Mouse (Mus musculus) ovary, postnatal 36 days (tissue): ENCODE measurements around the gene Xntrpc.

Experiments used
- DNase-seq: peaks from one replicate; pipeline ENCODE4 v3.0.0; 2022; ENCODE audit warnings: low spot score, mixed read lengths

Gene Xntrpc

DNA sequence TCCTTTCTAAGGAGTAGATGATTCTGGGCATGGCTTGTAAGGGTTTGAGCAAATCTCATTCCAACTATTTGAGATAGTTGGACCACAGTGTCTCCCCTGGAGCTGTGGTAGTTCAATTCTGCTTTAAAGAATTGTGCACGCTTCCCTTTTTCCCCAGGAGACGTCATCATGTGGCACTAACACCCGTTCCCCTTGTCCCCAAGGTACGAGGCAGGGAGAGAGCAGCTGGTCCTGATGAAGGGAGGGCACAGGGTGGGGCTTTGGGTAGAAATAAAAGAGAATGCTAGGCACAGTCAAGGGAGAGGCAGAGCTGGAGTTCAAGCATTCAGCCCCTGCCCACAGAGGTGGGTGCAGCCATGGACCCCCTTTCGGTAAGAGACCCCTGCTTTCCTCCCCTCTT, 17.3 kb downstream of the Xntrpc start, which contains the start of gene Trpc2:
Trpc2 (plus strand) TSS at position 301 of the 400 bp plus-strand sequence.
- DNase-seq, result no peak

DNA sequence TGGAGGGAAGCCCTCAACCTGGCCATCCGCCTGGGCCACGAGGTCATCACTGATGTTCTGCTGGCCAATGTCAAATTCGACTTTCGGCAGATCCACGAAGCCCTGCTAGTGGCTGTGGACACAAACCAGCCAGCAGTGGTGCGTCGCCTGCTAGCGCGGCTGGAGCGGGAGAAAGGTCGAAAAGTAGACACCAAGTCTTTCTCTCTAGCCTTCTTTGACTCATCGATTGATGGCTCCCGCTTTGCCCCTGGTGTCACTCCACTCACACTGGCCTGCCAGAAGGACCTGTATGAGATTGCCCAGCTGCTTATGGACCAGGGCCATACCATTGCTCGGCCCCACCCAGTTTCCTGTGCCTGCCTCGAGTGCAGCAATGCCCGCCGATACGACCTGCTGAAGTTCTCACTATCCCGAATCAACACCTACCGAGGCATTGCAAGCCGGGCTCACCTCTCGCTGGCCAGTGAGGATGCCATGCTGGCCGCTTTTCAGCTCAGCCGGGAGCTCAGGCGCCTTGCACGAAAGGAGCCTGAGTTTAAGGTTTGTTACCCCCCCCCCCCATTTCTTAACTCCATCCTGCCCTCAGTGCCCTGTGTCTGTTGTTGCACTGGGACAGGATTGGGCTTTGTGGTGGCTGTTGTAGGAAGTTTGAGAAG, 18.7 kb downstream of the Xntrpc start:
- no peak for DNase-seq

DNA sequence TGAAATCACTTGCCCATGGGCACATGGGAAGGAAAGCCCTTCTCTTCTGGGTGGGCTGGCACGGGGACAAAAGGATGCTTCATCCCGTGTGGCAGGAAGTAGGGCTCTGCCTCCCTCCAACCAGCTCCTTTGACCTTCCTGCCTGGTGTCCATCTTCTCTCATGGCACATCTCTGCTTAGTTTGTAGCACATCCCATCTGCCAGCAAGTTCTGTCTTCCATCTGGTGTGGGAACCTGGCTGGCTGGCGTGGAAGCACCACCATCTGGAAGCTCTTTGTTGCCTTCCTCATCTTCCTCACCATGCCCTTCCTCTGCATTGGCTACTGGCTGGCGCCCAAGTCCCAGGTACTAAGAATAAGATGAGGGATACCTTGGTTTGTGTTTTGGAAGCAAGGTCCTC, 21.8 kb downstream of the Xntrpc start:
- DNase-seq, result no peak

DNA sequence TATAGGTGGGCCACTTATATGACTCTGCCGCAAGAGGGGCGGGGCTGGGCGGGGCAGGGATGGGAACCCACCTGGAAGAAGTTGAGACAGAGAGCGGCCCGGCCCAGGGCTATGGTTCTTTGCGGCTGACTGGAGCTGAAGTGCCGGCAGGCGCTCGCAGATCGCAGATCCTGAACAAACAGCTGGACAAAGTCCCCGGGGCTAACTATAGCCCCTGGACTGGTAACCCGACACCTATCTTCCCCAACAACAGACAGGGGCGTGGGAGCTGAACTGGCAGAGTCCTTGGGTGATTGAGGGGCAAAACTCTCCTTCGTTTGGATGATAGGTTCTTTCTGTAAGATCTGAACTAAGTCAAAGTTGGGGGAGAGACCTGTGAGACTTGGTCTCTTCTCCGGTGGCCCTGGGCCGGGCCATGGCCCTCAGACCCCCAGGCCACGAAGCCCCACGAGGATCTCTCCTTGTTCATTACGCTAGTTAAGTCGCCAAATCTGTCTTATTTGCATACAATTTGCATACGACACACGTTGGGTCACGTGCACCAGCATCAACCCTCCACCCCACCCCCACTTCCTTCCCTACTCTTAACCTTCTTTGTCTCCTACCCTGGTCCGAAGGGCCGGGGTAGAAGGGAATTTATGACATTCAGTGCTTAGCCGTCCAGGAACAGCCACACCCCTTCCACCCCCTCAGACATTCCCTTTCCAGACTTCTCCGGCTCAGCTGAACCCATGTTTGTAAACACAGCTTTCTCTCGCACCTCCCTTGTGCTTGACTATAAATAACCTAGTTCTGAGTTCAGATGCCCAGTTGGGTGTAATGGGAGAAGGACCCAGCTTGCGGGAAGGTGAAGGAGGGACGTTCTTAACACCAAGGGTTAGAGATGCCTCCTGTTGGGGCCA, 34.5 kb downstream of the Xntrpc start:
- no peak for DNase-seq

DNA sequence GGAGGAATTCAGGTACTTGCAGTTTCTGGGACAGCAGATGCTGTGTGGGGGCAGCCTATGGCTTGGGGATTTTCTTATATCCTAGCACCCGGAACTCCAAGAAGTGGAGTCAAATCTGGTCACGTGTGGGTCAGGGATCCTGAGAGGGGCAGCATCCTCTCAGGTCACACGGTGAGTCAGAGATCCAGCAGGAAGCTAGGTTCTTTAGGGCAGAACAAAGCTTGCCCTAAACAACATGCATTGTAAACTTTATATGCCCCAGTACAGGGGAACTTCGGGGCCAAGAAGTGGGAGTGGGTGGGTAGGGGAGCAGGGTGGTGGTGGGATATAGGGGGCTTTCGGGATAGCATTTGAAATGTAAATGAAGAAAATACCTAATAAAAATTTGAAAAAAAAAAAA, 35.4 kb downstream of the Xntrpc start:
- DNase-seq, result no peak

DNA sequence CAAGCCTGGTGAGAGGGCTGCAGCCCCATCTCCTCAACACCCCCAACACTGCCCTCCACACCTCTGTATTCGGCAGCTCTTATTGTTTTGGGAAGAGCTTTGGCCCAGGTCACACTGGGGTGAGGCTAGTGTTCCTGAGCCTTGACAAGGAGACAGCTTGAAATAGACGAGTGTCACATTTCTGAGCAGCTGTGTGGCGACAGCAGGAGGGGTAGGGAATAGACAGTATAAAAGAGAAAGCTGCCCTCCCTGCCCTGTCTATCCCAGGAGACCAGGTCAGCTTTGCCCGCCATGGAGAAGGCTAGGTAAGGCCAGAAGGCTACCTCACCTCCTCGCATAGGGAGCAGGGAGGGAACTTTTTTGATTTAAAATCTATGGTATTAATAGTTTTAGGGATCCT, 36.0 kb downstream of the Xntrpc start, which contains the start of gene Art1:
Art1 (plus strand) TSS at position 257 of the 400 bp plus-strand sequence.
- DNase-seq, result no peak

DNA sequence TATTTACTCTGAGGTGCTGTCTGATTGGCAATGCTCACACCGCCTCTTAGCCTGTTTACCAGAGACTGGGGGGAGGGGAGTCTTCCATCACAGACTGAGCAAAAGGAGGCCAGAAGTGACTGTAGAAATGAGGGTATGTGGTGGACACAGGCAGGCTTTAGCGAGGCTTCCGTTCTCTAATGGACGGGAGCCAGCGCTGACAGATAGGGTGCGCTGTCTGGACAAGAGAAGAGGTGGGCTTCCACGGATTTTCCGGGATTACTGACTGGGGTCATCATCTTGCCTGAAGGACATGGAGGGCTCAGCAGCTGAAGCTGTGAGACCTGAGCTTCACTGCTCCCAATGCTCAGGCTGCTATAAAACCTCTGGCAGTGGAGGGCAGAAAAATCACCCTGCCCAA, 36.7 kb downstream of the Xntrpc start:
- DNase-seq, result no peak

DNA sequence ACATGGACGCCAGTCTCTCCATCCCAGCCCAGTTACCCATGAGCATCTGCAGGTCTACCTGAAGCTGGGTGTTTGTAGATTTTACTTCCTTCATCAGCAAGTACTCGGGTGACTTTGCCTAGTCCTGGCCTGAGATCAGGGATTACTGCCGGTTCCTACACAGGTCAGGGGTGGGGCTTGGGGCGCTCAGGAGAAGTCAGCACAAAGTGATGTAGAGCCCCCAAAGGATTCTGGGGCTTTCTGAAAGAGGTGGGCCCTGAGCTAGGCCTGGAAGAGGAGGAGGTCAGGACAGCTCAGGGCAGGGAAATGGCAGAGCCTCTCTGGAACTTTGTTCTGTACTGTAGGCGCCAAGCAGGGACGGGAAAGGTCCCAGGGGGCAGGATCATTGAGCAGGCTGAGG, 37.2 kb downstream of the Xntrpc start:
- DNase-seq, result no peak

DNA sequence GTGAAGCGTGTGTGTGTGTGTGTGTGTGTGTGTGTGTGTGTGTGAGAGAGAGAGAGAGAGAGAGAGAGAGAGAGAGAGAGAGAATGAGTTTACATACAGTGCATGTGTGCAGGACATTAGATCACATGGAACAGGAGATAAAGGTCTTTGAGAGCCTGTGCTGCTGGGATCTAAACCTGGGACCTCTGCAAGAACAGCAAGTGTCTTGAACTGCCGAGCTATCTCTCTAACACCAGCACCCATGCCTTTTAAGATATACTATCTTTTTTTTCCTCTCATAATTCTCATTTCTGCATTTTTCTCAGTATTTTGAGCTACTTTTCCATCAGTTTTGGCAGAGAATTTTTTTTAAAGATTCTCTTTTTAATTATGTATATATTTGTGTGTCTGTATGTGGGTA, 38.0 kb downstream of the Xntrpc start:
- no peak for DNase-seq

DNA sequence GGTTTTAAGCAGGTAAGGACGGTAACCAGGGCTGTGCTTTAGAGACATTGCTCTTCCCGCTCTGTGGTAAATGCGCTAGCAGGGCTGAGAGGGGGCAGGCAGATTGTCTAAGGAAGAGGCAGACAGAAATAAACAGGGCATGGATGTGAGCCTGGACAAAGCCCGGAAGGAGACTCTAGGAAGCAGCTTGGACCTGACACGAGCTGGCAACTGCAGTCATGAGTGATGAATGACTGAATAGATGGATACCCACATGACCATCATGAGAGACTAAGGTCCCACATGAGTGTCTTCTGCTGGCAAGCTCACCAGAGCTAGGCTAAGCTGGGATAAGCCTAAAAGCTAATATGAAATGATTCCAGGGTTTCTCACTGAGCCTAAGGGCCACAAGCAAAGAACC, 38.6 kb downstream of the Xntrpc start:
- DNase-seq, result no peak

DNA sequence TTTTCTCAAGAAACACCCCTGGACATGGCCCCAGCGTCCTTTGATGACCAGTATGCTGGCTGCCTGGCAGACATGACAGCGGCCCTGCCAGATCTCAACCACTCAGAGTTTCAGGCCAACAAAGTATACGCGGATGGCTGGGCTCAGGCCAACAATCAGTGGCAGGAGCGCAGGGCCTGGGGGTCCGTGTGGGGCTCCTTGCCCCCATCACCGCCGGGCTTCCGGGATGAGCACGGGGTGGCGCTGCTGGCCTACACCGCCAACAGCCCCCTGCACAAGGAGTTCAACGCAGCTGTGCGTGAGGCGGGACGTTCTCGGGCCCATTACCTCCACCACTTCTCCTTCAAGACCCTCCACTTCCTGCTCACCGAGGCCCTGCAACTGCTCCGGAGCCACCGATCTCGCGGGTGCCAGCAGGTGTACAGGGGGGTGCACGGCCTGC, 41.2 kb downstream of the Xntrpc start:
- peak; percentile 27 for DNase-seq

DNA sequence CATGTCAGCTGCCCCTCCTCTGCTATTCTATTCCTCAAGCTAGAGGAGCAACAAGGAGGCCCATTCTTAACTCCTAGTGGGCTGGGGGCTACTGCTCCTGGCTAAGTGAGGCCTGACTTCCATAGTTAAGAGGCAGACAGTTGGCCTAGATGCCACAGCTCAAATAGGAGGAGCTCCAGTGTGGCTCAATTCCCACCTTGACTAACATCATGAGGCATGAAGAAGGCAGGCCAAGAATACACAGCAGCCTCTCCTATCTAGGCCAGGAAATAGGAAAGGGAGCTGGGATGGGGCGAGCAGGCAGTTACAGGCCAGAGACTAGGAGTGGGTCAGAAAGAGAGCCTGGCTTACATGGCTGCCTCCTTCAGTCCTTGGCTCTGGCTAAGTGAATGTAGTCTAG, 42.7 kb downstream of the Xntrpc start:
- DNase-seq, result no peak

DNA sequence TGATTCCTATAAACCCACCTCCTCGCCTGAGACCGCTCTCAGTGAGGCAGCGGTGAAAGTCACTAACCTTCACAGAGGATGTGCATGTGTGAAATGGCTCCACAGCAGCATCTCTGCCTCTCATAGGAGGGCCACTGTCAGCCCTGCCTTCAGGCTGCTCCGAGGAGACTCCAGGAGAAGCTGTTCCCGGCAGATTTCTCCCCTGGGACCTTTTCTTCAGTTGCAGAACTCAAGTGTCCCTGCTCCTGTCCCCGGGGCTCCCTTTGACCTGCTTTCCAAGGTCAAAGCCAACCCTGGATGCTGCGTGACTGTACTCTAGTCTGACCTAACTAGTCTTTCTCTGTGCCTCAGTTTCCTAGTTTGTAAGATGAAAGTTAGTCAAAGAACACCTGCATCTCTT, 43.7 kb downstream of the Xntrpc start, which contains the start of gene Art5:
Art5 (minus strand) TSS at position 319 of the 400 bp plus-strand sequence.
- no peak for DNase-seq

DNA sequence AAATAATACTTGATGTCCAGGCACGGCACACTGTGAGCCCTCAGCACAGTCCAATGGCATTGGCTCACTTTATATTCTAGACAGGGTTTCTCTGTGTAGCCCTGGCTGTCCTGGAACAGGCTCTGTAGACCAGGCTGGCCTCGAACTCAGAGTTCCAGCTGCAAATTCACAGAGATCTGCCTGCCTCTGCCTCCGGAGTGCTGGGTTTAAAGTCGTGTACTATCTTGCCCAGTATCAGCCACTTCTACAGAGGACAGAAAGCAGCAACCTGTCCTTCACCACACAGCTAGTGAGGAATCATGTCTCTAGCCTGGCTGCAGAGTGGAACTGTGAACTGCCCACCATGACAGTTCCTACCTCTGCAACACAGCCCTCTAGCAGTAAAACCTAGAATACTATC, 44.2 kb downstream of the Xntrpc start:
- DNase-seq, result no peak

DNA sequence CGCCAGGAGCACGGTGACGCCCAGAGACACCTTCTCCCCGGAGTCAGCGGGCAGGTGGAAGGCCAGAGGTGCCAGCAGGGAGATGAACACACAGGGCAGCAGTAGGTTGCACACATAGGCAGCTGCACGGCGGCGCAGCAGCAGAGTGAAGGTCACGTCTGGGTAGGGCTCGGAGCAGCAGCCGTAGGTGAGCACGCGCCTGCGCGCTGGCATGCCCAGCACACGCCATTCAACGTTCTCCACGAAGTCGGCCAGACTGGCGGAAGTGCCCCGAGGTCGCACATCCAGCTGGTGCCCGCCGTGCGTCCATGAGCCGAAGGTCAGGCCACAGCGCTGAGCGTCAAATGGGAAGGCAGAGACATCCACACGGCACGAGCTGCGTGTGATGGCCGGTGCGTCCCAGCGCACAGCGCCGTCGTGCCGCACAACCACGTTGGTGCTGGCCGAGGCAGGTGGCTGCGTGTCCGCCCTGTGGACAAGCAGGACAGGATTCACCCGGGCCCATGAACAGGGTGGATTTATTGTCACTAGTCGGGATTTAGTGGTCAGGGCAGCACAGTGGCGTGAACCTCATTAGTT, 47.7 kb downstream of the Xntrpc start:
- DNase-seq, result no peak

DNA sequence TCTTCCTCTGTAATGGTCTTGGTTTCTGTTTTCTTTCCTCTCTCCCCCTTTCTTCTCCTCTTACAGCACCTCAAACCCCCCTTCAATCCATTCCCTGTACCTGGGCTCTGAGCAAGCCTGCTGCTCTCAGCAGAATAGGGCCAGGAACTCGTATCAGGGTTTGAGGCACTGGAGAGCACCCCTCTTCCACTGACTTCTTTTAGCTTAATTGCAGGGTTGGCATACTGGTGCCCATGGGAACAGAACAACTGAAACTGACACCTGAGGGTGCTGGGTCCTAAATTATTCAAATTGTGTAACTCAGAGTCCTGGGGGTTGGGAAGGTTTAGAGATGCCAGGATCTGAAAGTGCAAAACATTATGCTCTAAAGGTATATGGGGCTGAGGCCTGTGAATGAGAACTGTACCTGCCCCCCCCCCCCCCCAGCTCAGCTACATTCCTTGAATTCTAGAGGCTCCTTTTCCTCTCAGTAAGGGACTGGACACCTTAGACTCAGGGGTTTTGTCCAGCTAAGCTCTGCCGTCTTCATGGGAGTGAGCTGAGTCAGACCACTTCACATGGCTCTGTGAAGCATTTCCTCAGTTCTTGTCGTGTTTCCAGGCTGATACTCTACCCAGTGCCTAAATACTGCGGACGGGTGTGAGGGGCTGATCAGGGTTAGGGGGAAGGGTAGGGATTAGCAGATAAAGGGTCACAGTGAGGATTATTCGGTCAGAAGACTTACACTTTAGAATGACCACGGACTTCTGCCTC, 51.2 kb downstream of the Xntrpc start, which contains the start of gene Chrna10:
Chrna10 (minus strand) TSS at position 250 of the 753 bp plus-strand sequence.
- no peak for DNase-seq

DNA sequence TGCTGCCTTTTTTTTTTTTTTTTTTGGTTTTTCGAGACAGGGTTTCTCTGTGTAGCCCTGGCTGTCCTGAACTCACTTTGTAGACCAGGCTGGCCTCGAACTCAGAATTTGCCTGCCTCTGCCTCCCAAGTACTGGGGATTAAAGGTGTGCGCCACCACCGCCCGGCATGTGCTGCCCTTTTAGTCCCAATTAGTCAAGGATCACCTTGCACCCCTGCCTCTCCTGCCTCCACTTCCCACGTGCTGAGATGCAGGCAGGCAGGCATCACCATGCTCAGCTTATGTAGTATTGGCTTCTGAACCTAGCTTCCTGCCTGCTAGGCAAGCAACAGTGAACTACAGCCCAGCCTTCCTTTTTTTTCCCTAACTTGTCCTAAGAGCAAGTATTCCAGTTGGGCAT, 51.9 kb downstream of the Xntrpc start:
- DNase-seq, result no peak

DNA sequence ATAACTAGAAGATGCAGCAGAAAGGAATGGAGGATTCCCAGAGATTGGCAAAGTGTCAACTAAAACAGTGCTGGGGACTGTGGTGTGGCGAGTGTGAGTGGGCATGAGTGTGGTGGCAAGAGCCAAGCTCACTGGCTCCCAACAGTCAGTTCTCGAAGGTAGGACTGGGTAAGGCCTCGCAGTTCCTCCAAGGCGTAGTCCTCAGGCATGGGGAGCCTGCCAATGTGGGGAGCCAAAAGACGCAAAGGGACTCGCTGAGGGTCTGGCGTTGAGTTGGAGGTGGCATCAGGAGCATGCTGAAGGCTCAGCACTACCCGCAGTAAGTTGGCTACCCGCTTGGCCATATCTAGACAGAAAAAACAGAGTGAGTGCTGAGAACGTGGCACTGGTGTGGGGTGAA, 54.8 kb downstream of the Xntrpc start:
- no peak for DNase-seq

DNA sequence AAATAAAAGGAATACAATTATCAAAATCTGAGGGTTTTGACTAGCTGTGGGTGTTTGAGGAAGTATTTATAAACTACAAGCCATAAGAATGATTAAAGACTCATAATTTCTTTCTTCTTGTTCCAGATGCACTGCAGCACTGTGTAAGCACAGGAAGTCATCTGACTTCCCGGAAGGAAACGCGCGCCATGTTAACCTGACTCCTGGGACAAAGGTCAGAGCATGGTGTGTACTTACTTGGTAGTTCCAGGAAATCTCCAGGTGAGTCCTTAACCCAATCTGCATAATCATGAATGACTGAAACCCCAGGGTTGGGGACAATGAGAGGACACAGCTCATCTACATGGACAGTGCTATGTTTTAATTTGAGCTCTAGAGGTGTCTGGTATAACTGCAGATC, 66.9 kb downstream of the Xntrpc start:
- DNase-seq, result no peak

DNA sequence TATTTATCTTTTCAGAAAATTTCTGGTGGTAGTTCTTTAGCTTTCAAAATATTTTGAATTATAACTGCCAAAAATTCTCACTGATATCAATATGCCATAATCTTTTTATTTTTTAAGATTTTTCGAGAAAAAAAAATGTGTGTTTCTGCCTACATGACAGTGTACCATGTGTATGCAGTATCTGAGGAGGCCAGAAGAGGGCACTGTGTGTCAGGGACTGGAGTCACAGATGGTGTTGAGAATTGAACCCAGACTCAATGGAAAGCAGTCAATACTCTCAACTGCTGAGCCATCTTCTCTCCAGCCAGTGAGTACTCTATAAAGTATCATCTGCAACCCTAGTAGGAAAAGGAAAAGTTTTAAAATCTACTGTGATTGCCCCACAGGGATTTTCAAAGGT, 72.0 kb downstream of the Xntrpc start:
- no peak for DNase-seq

DNA sequence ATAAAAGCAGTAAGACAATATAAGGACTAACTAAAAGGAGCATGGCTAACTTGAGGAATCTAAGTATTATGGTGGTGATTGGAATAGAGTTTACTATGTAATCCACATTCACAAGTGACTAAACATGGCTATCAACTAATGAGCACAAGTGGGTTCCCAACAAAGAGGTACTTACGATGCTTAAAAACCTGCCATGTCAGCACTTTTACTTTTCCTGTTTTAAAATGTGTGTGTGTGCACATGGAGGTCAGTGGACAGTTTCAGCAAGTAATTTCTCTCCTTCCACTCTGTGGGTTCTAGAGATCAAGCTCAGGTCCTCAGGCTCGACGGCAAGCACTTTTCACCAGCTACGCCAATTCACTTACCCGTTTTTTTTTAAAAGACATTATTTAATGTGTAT, 72.4 kb downstream of the Xntrpc start:
- no peak for DNase-seq
